Mouse (Mus musculus) liver, embryonic 13.5 days (tissue): ENCODE data around the gene Mark3. TPM values are rescaled to one million over a fixed set of nuclear protein-coding genes. Genes with fewer than 3 reads are reported as not detected.

Experiments used
- ATAC-seq: fragments of 200-750 bp; cut with Nextera tagmentation; 2 replicates; pipeline ENCODE4 v1.8.0; 2017; ENCODE audit warnings: low read depth, mild to moderate bottlenecking, moderate number of reproducible peaks, moderate library complexity
- DNase-seq: peaks from one replicate; pipeline ENCODE4 v3.0.0; 2022
- H3K27ac ChIP-seq: fragments of 300-500 bp; sonication (generic); 2 replicates; pipeline ENCODE4 v1.5.1; 2015; ENCODE audit warnings: moderate library complexity, mild to moderate bottlenecking, inconsistent platforms
- H3K27me3 ChIP-seq: fragments of 300-500 bp; sonication (generic); 2 replicates; pipeline ENCODE4 v1.6.1; 2015; ENCODE audit warnings: mild to moderate bottlenecking, inconsistent platforms
- H3K36me3 ChIP-seq: fragments of 300-500 bp; sonication (generic); 2 replicates; pipeline ENCODE4 v1.6.1; 2015; ENCODE audit warnings: mild to moderate bottlenecking, inconsistent platforms
- H3K4me1 ChIP-seq: fragments of 300-500 bp; sonication (generic); replicated peaks from 2 replicates; pipeline ENCODE4 v1.6.1; 2015; ENCODE audit warnings: inconsistent platforms
- H3K4me2 ChIP-seq: fragments of 300-500 bp; sonication (generic); 2 replicates; pipeline ENCODE4 v1.6.1; 2015; ENCODE audit warnings: inconsistent platforms, mild to moderate bottlenecking, moderate library complexity
- H3K4me3 ChIP-seq: fragments of 300-500 bp; sonication (generic); replicated peaks from 2 replicates; pipeline ENCODE4 v1.5.1; 2015; ENCODE audit warnings: mild to moderate bottlenecking, inconsistent platforms
- H3K9ac ChIP-seq: fragments of 300-500 bp; sonication (generic); 2 replicates; pipeline ENCODE4 v1.6.1; 2015; ENCODE audit warnings: mild to moderate bottlenecking, inconsistent platforms
- H3K9me3 ChIP-seq: fragments of 300-500 bp; sonication (generic); replicated peaks from 2 replicates; pipeline ENCODE4 v1.6.1; 2016; ENCODE audit warnings: inconsistent platforms
- WGBS: fragments of 180-500 bp; shearing (Covaris S2); methylation state at CpG from one replicate; pipeline ENCODE4 v1.1.7; 2015; ENCODE audit not compliant: insufficient replicate concordance; 5-methylcytosine and 5-hydroxymethylcytosine counted together
- polyA plus RNA-seq: library from polyadenylated mRNA; unstranded; fragments of >200 nt; fragmentation: Nextera tagmentation; extraction: Ambion mirVana; gene quantifications from 2 replicates; pipeline ENCODE4 v1.2.1, GENCODE M21; 2015

Mark3 gene
- polyA plus RNA-seq, 1 experiment from 2014 or later = 14.6 TPM

DNA sequence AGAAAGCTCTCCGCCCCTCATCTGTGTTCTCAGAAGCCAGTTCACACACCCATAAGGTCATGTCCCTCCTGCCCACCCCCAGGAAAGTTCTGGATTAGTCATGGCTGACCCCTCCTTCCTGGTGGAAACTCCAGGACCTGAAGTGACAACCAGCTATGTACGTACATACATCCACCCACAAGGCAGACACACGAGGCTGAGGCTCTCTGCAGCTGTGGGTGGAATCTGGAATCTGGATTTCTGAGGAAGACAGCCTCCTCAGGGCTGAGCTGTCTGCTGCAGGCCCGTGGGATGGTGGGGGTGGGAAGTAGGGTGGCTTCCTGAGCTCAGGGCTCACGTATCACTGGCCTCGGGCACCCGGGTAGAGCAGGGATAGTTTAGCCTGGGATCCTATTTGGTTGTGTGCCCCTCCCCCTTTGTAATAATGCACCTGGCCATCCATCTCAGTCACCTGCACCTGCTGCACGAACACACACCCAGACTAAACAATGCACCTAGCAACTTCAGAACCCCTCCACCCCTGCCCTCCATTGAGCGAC lies 126.7 kb downstream of the Mark3 start:
- H3K4me1 ChIP-seq = no peaks in the 10 kb centered on the region
- DNase-seq = no peak
- no peaks in the 10 kb centered on the region for H3K36me3 ChIP-seq
- no peaks in the 10 kb centered on the region for H3K9me3 ChIP-seq
- WGBS = 69% methylated on average over 9 of the region's 9 CpGs
- no peak overlapping the region for H3K4me2 ChIP-seq
- no peak overlapping the region for H3K4me3 ChIP-seq
- no peak for ATAC-seq
- no peak overlapping the region for H3K27ac ChIP-seq
- H3K27me3 ChIP-seq = 0 out of 2 replicates have a peak, but pooled peaks cover 3% of the 10 kb centered on the region
- no peak overlapping the region for H3K9ac ChIP-seq

- H3K9ac ChIP-seq = no peak overlapping the region
- H3K36me3 ChIP-seq = peaks cover 7% of the 10 kb centered on the region; the same call in 1 of the 2 replicates
- ATAC-seq (no peak), DNase-seq (no peak)
- WGBS = 64% methylated on average over 3 of the region's 3 CpGs
- H3K4me1 ChIP-seq = no peaks in the 10 kb centered on the region
- no peak overlapping the region for H3K4me3 ChIP-seq
- H3K27me3 ChIP-seq = 0 out of 2 replicates have a peak, but pooled peaks cover 3% of the 10 kb centered on the region
- H3K27ac ChIP-seq = no peak overlapping the region
- H3K9me3 ChIP-seq = no peaks in the 10 kb centered on the region
- H3K4me2 ChIP-seq = no peak overlapping the region
Observed at GRCm38 (mm10) chr12:111703301-111703700, 129.0 kb downstream of the Mark3 start.

DNA sequence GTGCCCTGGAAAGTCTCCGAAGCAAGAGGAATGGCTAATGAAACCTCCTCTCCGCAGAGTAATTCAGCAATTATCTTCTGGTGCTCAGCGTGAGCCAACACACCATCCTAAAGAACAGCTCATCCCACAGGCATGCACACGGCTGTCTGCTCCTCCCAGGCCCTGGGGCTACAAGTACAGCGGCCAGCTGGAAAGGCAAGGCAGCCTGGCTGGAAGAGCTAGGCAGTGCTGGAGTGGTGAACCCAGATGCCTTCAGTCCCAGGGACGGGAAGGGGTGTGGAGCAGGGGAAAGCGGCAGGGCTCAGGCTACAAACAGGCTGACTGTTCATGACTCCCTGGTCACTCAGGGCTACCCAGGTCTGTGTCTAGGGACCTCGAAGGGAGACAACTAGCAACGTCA lies 130.3 kb downstream of the Mark3 start:
- H3K36me3 ChIP-seq = peaks cover 18% of the 10 kb centered on the region
- no peak overlapping the region for H3K4me3 ChIP-seq
- 56% methylated on average over 9 of the region's 9 CpGs for WGBS
- H3K27ac ChIP-seq = no peak overlapping the region
- H3K4me2 ChIP-seq = no peak overlapping the region
- no peaks in the 10 kb centered on the region for H3K4me1 ChIP-seq
- ATAC-seq (no peak), DNase-seq (no peak)
- H3K27me3 ChIP-seq = no peaks in the 10 kb centered on the region
- no peaks in the 10 kb centered on the region for H3K9me3 ChIP-seq
- H3K9ac ChIP-seq = no peak overlapping the region

- H3K4me1 ChIP-seq = no peaks in the 10 kb centered on the region; the same call in 1 of the 2 replicates
- H3K9me3 ChIP-seq = no peaks in the 10 kb centered on the region
- no peaks in the 10 kb centered on the region for H3K27me3 ChIP-seq
- 70% methylated on average over 15 of the region's 15 CpGs for WGBS
- DNase-seq (no peak), ATAC-seq (no peak)
- H3K4me3 ChIP-seq = no peak overlapping the region
- no peak overlapping the region for H3K27ac ChIP-seq
- no peak overlapping the region for H3K4me2 ChIP-seq
- no peak overlapping the region for H3K9ac ChIP-seq
- H3K36me3 ChIP-seq = peaks cover 26% of the 10 kb centered on the region
Observed at GRCm38 (mm10) chr12:111705186-111705973, 131.1 kb downstream of the Mark3 start.

Other genes starting within 250 kb of the Mark3 start
- gene Cdc42bpb, start 196.8 kb upstream of the Mark3 start, polyA plus RNA-seq = 5.9 and 6.7 TPM in 2 replicates
- gene Lbhd2, start 167.7 kb upstream of the Mark3 start, polyA plus RNA-seq = not detected in 2 replicates
- gene Exoc3l4, start 157.5 kb upstream of the Mark3 start, polyA plus RNA-seq = 15.5 and 18.6 TPM in 2 replicates
- gene Tnfaip2, start 132.1 kb upstream of the Mark3 start, polyA plus RNA-seq = 92.1 and 96.6 TPM in 2 replicates
- gene Gm266, start 88.7 kb upstream of the Mark3 start, polyA plus RNA-seq = 0.76 and 1.0 TPM in 2 replicates
- 677 and 738 TPM in 2 replicates for gene Eif5, start 36.5 kb upstream of the Mark3 start, polyA plus RNA-seq
- gene Ckb, start 97.8 kb downstream of the Mark3 start, polyA plus RNA-seq = 42.2 and 45.1 TPM in 2 replicates
- gene Trmt61a, start 103.6 kb downstream of the Mark3 start, polyA plus RNA-seq = 13.2 and 14.7 TPM in 2 replicates
- gene Bag5, start 138.7 kb downstream of the Mark3 start, polyA plus RNA-seq = 22.4 and 23.1 TPM in 2 replicates
- gene Apopt1, start 138.7 kb downstream of the Mark3 start, polyA plus RNA-seq = 28.8 and 30.6 TPM in 2 replicates
- gene Klc1, start 184.3 kb downstream of the Mark3 start, polyA plus RNA-seq = 22.5 and 24.0 TPM in 2 replicates
- gene Xrcc3, start 239.3 kb downstream of the Mark3 start, polyA plus RNA-seq = 3.9 and 5.1 TPM in 2 replicates
- 53.3 and 54.7 TPM in 2 replicates for gene Zfyve21, start 239.6 kb downstream of the Mark3 start, polyA plus RNA-seq